Mouse (Mus musculus) hindbrain, embryonic 14.5 days (tissue): ENCODE data around the gene Fgl2. TPM values are rescaled to one million over a fixed set of nuclear protein-coding genes. Genes with fewer than 3 reads are reported as not detected.
A peak's percentile ranks its signal among the peaks of the same experiment; 100 is the strongest.

Experiments used
- ATAC-seq: fragments of 200-750 bp; cut with Nextera tagmentation; 2 replicates; pipeline ENCODE4 v1.8.0; 2017; ENCODE audit warnings: moderate number of reproducible peaks, mild to moderate bottlenecking, moderate TSS enrichment, moderate library complexity; ENCODE audit not compliant: low FRiP score
- DNase-seq: peaks from one replicate; pipeline ENCODE4 v3.0.0-alpha.2; 2015; ENCODE audit warnings: low spot score
- H3K27ac ChIP-seq: fragments of 300-500 bp; sonication (generic); 2 replicates; pipeline ENCODE4 v1.5.1; 2014; ENCODE audit warnings: mild to moderate bottlenecking, moderate library complexity
- H3K27me3 ChIP-seq: fragments of 300-500 bp; sonication (generic); 2 replicates; pipeline ENCODE4 v1.6.1; 2014; ENCODE audit warnings: mild to moderate bottlenecking, low read length, mixed read lengths; ENCODE audit not compliant: control insufficient read depth, insufficient read depth
- H3K36me3 ChIP-seq: fragments of 300-500 bp; sonication (generic); replicated peaks from 2 replicates; pipeline ENCODE4 v1.6.1; 2014; ENCODE audit not compliant: control insufficient read depth, insufficient read depth
- H3K4me1 ChIP-seq: fragments of 300-500 bp; sonication (generic); replicated peaks from 2 replicates; pipeline ENCODE4 v1.6.1; 2014; ENCODE audit warnings: antibody characterized with exemption, low read length, mixed read lengths; ENCODE audit not compliant: control insufficient read depth, insufficient read depth
- H3K4me2 ChIP-seq: fragments of 300-500 bp; sonication (generic); replicated peaks from 2 replicates; pipeline ENCODE4 v1.6.1; 2014; ENCODE audit warnings: mild to moderate bottlenecking, moderate library complexity
- H3K4me3 ChIP-seq: fragments of 300-500 bp; sonication (generic); replicated peaks from 2 replicates; pipeline ENCODE4 v1.5.1; 2014; ENCODE audit warnings: mild to moderate bottlenecking, low read length
- H3K9ac ChIP-seq: fragments of 300-500 bp; sonication (generic); 2 replicates; pipeline ENCODE4 v1.6.1; 2014
- H3K9me3 ChIP-seq: fragments of 300-500 bp; sonication (generic); 2 replicates; pipeline ENCODE4 v1.6.1; 2016; ENCODE audit warnings: low read length; ENCODE audit not compliant: control insufficient read depth
- WGBS: fragments of 180-500 bp; shearing (Covaris S2); extraction: QIAGEN DNeasy Blood & Tissue Kit; methylation state at CpG from one replicate; pipeline ENCODE4 v1.1.7; 2014; 5-methylcytosine and 5-hydroxymethylcytosine counted together
- polyA plus RNA-seq: library from polyadenylated mRNA; unstranded; fragments of >200 nt; fragmentation: Nextera tagmentation; extraction: Ambion mirVana; gene quantifications from 2 replicates; pipeline ENCODE4 v1.2.1, GENCODE M21; 2014

The Fgl2 gene
- polyA plus RNA-seq, 1 experiment from 2014 or later: 5.7 TPM

- no peak overlapping the region for H3K4me3 ChIP-seq
- no peaks in the 10 kb centered on the region for H3K9me3 ChIP-seq
- no peak for DNase-seq
- ATAC-seq: no peak
- H3K27ac ChIP-seq: no peak overlapping the region
- no peak overlapping the region for H3K9ac ChIP-seq
- no peaks in the 10 kb centered on the region for H3K36me3 ChIP-seq
- no peaks in the 10 kb centered on the region for H3K27me3 ChIP-seq
- no peak overlapping the region for H3K4me2 ChIP-seq
- H3K4me1 ChIP-seq: no peaks in the 10 kb centered on the region
- WGBS: 84% methylated on average over 3 of the region's 3 CpGs
Observed at GRCm38 (mm10) chr5:21358648-21359047, 13.8 kb upstream of the Fgl2 start.

GRCm38 (mm10) chr5:21363343-21363742, 9.1 kb upstream of the Fgl2 start:
- 85% methylated on average over 3 of the region's 3 CpGs for WGBS
- ATAC-seq: no peak

DNA sequence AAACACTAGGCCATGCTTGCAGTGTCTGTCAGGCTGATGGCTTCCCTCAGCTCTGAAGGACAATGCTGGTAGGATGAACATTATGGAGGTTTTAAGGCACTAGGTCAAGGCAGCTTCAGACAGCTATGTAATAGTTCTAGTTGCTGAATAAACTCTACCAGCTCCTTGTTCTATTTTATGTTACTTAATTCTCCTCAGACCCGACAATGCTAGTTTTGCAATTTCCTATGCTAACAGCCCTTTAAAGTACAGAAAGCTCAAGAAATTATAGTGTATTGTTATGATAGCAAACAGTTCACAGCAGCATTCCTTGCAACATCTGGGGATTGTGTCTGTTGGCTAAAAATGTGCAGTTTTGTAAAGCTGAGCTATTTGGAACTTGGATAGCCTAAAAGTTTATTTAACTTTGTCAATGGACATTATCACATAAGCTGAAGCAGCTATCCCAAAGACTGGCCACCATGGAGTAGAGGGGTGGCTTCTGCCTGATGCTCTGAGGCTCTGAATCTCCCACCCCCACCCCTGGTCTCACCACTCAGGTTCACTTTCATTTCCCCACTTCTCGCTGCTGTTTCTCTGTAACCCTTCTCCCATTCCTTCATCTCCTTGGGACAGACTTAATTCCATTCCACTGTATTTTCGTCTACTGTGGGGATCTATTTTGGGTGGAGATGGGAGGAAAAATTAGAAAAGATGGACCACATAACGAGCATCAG, 5.9 kb upstream of the Fgl2 start:
- Histone ChIP-seq H3K27me3 (no peaks in the 10 kb centered on the region), H3K9ac (no peak overlapping the region), H3K9me3 (no peaks in the 10 kb centered on the region), H3K4me1 (no peaks in the 10 kb centered on the region), H3K4me3 (no peak overlapping the region), H3K27ac (no peak overlapping the region), H3K4me2 (no peak overlapping the region), H3K36me3 (no peaks in the 10 kb centered on the region)
- WGBS: 77% methylated on average over 4 of the region's 4 CpGs
- no peak for ATAC-seq
- DNase-seq: no peak

More at GRCm38 (mm10) chr5:21363343-21363742, 9.1 kb upstream of the Fgl2 start:
- no peak overlapping the region for H3K27ac ChIP-seq
- H3K4me1 ChIP-seq: no peaks in the 10 kb centered on the region
- H3K9ac ChIP-seq: no peak overlapping the region
- no peaks in the 10 kb centered on the region for H3K27me3 ChIP-seq
- H3K9me3 ChIP-seq: no peaks in the 10 kb centered on the region
- H3K4me3 ChIP-seq: no peak overlapping the region
- no peak for DNase-seq
- H3K4me2 ChIP-seq: no peak overlapping the region
- no peaks in the 10 kb centered on the region for H3K36me3 ChIP-seq

- H3K36me3 ChIP-seq: no peaks in the 10 kb centered on the region
- no peak overlapping the region for H3K27ac ChIP-seq
- WGBS: 32% methylated on average over 2 of the region's 2 CpGs
- H3K4me1 ChIP-seq: no peaks in the 10 kb centered on the region
- ATAC-seq: no peak
- H3K9ac ChIP-seq: no peak overlapping the region
- no peak overlapping the region for H3K4me3 ChIP-seq
- no peak overlapping the region for H3K4me2 ChIP-seq
- H3K27me3 ChIP-seq: no peaks in the 10 kb centered on the region
- H3K9me3 ChIP-seq: no peaks in the 10 kb centered on the region
- no peak for DNase-seq
Observed at GRCm38 (mm10) chr5:21367514-21367913, 4.9 kb upstream of the Fgl2 start.

- no peak for DNase-seq
- no peaks in the 10 kb centered on the region for H3K27me3 ChIP-seq
- H3K4me3 ChIP-seq: no peak overlapping the region
- WGBS: 91% methylated on average over 5 of the region's 5 CpGs
- no peak overlapping the region for H3K9ac ChIP-seq
- H3K4me1 ChIP-seq: no peaks in the 10 kb centered on the region
- no peaks in the 10 kb centered on the region for H3K36me3 ChIP-seq
- ATAC-seq: no peak
- no peak overlapping the region for H3K27ac ChIP-seq
- H3K4me2 ChIP-seq: no peak overlapping the region
- no peaks in the 10 kb centered on the region for H3K9me3 ChIP-seq
Observed at GRCm38 (mm10) chr5:21370218-21370947, 2.1 kb upstream of the Fgl2 start.

DNA sequence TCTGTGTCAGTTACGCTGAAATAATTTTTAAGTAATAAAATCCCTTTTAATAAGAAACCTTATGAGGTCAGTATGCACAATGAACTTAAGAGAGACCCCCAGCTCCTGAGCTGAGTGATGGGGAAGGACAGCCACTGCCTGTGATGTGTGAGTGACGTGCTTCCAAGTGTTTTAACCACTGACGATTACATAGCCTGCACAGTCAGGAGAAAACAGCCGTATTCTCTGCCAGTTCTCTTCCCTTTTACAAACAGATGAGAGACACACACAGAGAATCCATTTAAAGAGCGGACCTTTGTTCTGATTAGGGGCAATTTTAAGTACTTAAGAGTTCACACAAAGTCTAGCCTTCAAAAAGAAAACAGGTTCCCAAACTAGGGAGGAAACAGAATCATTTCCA, 522 bp upstream of the Fgl2 start:
- Histone ChIP-seq H3K9ac (peak overlapping the region; percentile 80), H3K4me1 (no peaks in the 10 kb centered on the region), H3K36me3 (no peaks in the 10 kb centered on the region), H3K4me3 (peak overlapping the region; percentile 51), H3K27ac (peak overlapping the region; percentile 6; the same call in 1 of the 2 replicates), H3K27me3 (no peaks in the 10 kb centered on the region), H3K4me2 (peak overlapping the region; percentile 95), H3K9me3 (no peaks in the 10 kb centered on the region)
- ATAC-seq (peak; percentile 54; the same call in 1 of the 2 replicates), DNase-seq (peak; percentile 33)
- WGBS: 36% methylated on average over 5 of the region's 5 CpGs

DNA sequence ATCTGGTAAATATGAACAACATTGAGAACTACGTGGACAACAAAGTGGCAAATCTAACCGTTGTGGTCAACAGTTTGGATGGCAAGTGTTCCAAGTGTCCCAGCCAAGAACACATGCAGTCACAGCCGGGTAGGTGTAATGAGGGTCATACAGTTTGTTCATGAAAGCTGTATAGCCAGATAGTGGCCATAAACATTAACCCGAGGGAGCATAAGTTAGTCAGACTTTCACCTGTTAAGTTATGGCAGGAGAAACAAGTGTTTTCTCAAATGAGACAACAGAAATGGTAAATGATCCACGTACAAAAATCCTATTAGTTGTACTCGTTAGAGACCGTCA, 707 bp downstream of the Fgl2 start:
- H3K36me3 ChIP-seq: no peaks in the 10 kb centered on the region
- no peaks in the 10 kb centered on the region for H3K9me3 ChIP-seq
- 0 out of 2 replicates have a peak overlapping the region, but pooled peaks have one; percentile 80 for H3K9ac ChIP-seq
- H3K27me3 ChIP-seq: no peaks in the 10 kb centered on the region
- no peak for DNase-seq
- peak overlapping the region; percentile 95 for H3K4me2 ChIP-seq
- H3K4me1 ChIP-seq: no peaks in the 10 kb centered on the region
- no peak for ATAC-seq
- no peak overlapping the region for H3K27ac ChIP-seq
- WGBS: 61% methylated on average over 7 of the region's 7 CpGs
- peak overlapping the region; percentile 51 for H3K4me3 ChIP-seq

DNA sequence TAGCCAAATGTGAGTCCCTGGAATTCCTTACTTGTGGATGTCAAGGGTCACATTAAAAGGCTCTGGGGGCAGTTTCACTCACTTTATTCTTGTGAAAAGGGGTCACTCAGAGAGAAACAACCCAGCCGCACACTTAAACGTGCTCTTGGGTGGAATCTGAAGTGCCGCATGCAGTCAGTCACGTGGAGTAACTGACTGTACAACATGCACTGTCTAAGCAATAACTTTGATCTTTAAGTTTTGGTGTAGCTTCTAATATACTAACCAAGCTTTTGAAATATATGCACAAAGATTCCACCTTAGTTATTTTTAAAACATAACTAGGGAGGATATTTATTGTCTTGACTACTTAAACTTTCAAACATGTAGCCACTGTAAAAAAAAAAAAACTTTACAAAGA, 4.5 kb downstream of the Fgl2 start:
- Histone ChIP-seq H3K27me3 (no peaks in the 10 kb centered on the region), H3K27ac (no peak overlapping the region), H3K4me1 (no peaks in the 10 kb centered on the region), H3K4me3 (no peak overlapping the region), H3K9me3 (no peaks in the 10 kb centered on the region), H3K9ac (no peak overlapping the region), H3K36me3 (no peaks in the 10 kb centered on the region), H3K4me2 (no peak overlapping the region)
- DNase-seq: no peak
- WGBS: 76% methylated on average over 4 of the region's 4 CpGs
- ATAC-seq: no peak

GRCm38 (mm10) chr5:21378397-21378796, 6.0 kb downstream of the Fgl2 start:
- H3K36me3 ChIP-seq: no peaks in the 10 kb centered on the region

More at GRCm38 (mm10) chr5:21378397-21378796, 6.0 kb downstream of the Fgl2 start:
- Histone ChIP-seq H3K27ac (no peak overlapping the region), H3K27me3 (no peaks in the 10 kb centered on the region), H3K4me1 (no peaks in the 10 kb centered on the region), H3K9ac (no peak overlapping the region), H3K9me3 (no peaks in the 10 kb centered on the region), H3K4me3 (no peak overlapping the region), H3K4me2 (no peak overlapping the region)
- DNase-seq (no peak), ATAC-seq (no peak)
- WGBS: 88% methylated on average over 2 of the region's 2 CpGs
